Mouse (Mus musculus): ENCODE measurements around the gene Mrps11. TPM values are rescaled to one million over a fixed set of nuclear protein-coding genes. Genes with fewer than 3 reads are reported as not detected.

The Mrps11 gene
- polyA plus RNA-seq, 1 experiment from 2014 or later: 70.8 TPM

- H3K36me3 ChIP-seq (ENCODE audit: control insufficient read depth, insufficient read depth, low read length): peaks cover 14% of the 10 kb centered on the region
- WGBS: 83% methylated on average over 15 of the region's 15 CpGs
Observed at GRCm38 (mm10) chr7:78791359-78792222, 8.7 kb downstream of the Mrps11 start.

DNA sequence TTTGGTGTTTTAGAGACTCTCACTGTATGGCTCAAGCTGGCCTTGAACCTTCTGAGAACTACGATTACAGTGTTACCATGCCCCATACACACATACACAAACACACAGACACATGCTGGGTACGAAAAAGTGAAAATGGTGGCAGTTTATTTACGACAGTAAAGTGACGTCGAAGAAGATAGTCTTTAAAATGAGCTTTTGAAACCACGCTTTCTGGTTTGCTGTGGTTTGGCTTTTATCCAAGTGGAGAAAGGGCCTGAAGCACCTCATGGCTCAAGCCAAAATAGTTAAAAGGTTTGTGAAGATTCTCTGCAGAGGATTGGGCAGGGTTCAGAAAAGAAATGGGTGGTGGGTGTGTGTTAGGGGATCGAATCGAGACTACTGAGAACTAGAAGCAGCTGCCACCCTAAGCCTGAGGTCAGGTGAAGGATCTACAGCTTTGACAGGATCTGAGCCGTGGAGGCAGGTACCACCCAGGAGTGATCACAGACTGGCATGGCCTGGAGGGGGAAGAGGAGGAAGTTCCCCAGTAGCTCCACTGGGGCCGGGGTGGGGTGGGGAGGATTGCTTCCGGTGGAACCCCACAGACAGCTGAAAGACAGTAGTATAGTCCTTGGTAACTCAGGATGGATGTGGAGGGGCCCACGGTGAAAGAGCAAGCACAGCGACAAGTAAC lies 11.1 kb downstream of the Mrps11 start:
- H3K27ac ChIP-seq (ENCODE audit: low read length): no peak overlapping the region
- H3K4me3 ChIP-seq (ENCODE audit: low read length): no peak overlapping the region
- H3K4me1 ChIP-seq (replicated peaks; ENCODE audit: control insufficient read depth, insufficient read depth, low read length): no peaks in the 10 kb centered on the region
- no peaks in the 10 kb centered on the region for H3K9me3 ChIP-seq (ENCODE audit: control insufficient read depth, low read length)
- no peak overlapping the region for H3K4me2 ChIP-seq (ENCODE audit: low read depth, low read length)
- no peak overlapping the region for H3K9ac ChIP-seq (ENCODE audit: low read length)
- ATAC-seq (ENCODE audit: low read depth): no peak
- no peaks in the 10 kb centered on the region for H3K27me3 ChIP-seq (ENCODE audit: control insufficient read depth, insufficient read depth, low read depth, low read length)
- H3K36me3 ChIP-seq (ENCODE audit: control insufficient read depth, insufficient read depth, low read length): peaks cover 13% of the 10 kb centered on the region
- 78% methylated on average over 13 of the region's 13 CpGs for WGBS

More at GRCm38 (mm10) chr7:78791359-78792222, 8.7 kb downstream of the Mrps11 start:
- no peaks in the 10 kb centered on the region for H3K9me3 ChIP-seq (ENCODE audit: control insufficient read depth, low read length)
- ATAC-seq (ENCODE audit: low read depth): peak; percentile 55
- H3K27ac ChIP-seq (ENCODE audit: low read length): no peak overlapping the region
- no peaks in the 10 kb centered on the region for H3K4me1 ChIP-seq (replicated peaks; ENCODE audit: control insufficient read depth, insufficient read depth, low read length)
- no peak overlapping the region for H3K4me3 ChIP-seq (ENCODE audit: low read length)
- no peak overlapping the region for H3K9ac ChIP-seq (ENCODE audit: low read length)
- no peak overlapping the region for H3K4me2 ChIP-seq (ENCODE audit: low read depth, low read length)
- H3K27me3 ChIP-seq (ENCODE audit: control insufficient read depth, insufficient read depth, low read depth, low read length): no peaks in the 10 kb centered on the region

DNA sequence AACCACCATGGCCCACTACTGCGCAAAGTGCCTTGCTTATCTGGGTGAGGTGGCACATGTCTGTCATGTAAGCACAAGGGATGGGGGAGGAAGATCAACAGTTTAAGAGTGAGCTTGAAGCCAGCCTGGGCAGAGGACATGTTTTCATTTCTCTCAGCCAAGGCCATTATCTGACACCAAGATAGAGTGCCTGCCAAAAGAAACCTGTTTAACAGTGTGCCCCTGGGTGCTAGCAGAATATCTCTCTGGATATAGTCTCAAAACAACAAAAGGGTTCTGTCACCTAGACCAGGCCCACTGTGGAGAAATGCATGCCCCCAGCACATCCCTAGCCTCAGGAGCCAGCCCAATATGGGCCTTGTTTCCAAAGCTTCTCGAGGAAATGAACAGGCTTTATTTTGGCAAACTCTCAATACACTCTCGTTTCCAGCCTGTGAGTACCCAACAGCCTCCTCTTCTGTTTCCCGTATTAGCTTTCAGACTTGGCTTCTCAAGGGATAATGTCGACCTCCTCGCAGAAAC lies 11.7 kb downstream of the Mrps11 start:
- H3K27me3 ChIP-seq (ENCODE audit: control insufficient read depth, insufficient read depth, low read depth, low read length): no peaks in the 10 kb centered on the region; the same call in 1 of the 2 replicates
- no peaks in the 10 kb centered on the region for H3K9me3 ChIP-seq (ENCODE audit: control insufficient read depth, low read length)
- H3K27ac ChIP-seq (ENCODE audit: low read length): no peak overlapping the region
- H3K4me3 ChIP-seq (ENCODE audit: low read length): no peak overlapping the region
- H3K36me3 ChIP-seq (ENCODE audit: control insufficient read depth, insufficient read depth, low read length): peaks cover 11% of the 10 kb centered on the region
- ATAC-seq (ENCODE audit: low read depth): no peak
- no peaks in the 10 kb centered on the region for H3K4me1 ChIP-seq (replicated peaks; ENCODE audit: control insufficient read depth, insufficient read depth, low read length)
- no peak overlapping the region for H3K4me2 ChIP-seq (ENCODE audit: low read depth, low read length)
- H3K9ac ChIP-seq (ENCODE audit: low read length): no peak overlapping the region
- WGBS: 57% methylated on average over 6 of the region's 6 CpGs

DNA sequence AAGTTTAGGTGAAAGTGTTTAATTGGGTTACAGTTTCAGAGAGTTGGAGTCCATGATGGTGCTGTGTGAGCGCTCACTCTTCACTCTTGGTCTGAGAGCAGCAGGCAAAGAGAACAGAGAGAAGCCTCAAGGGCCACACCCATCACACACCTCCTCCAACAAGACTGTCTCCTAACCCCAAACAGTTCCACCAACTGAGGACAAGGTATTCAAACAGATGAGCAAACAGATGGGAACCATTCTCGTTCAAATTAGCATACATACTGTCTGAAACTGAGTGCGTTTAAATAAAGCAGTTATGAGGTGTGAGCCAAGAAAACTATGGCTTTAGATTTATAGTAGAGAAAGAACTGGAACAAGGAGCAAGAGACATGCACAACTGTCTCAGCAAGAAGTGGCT lies 13.7 kb downstream of the Mrps11 start:
- H3K9ac ChIP-seq (ENCODE audit: low read length): no peak overlapping the region
- ATAC-seq (ENCODE audit: low read depth): no peak
- no peaks in the 10 kb centered on the region for H3K4me1 ChIP-seq (replicated peaks; ENCODE audit: control insufficient read depth, insufficient read depth, low read length)
- H3K4me3 ChIP-seq (ENCODE audit: low read length): no peak overlapping the region
- no peaks in the 10 kb centered on the region for H3K9me3 ChIP-seq (ENCODE audit: control insufficient read depth, low read length)
- no peak overlapping the region for H3K27ac ChIP-seq (ENCODE audit: low read length)
- H3K27me3 ChIP-seq (ENCODE audit: control insufficient read depth, insufficient read depth, low read depth, low read length): no peaks in the 10 kb centered on the region; the same call in 1 of the 2 replicates
- no peak overlapping the region for H3K4me2 ChIP-seq (ENCODE audit: low read depth, low read length)
- WGBS: 82% methylated on average over 3 of the region's 3 CpGs
- peaks cover 3% of the 10 kb centered on the region; the same call in 1 of the 2 replicates for H3K36me3 ChIP-seq (ENCODE audit: control insufficient read depth, insufficient read depth, low read length)

- no peak overlapping the region for H3K4me3 ChIP-seq (ENCODE audit: low read length)
- no peaks in the 10 kb centered on the region for H3K9me3 ChIP-seq (ENCODE audit: control insufficient read depth, low read length)
- no peak overlapping the region for H3K9ac ChIP-seq (ENCODE audit: low read length)
- no peak for ATAC-seq (ENCODE audit: low read depth)
- WGBS: 56% methylated on average over 8 of the region's 9 CpGs
- no peak overlapping the region for H3K4me2 ChIP-seq (ENCODE audit: low read depth, low read length)
- H3K27me3 ChIP-seq (ENCODE audit: control insufficient read depth, insufficient read depth, low read depth, low read length): no peaks in the 10 kb centered on the region; the same call in 1 of the 2 replicates
- no peak overlapping the region for H3K27ac ChIP-seq (ENCODE audit: low read length)
- no peaks in the 10 kb centered on the region; the same call in 1 of the 2 replicates for H3K36me3 ChIP-seq (ENCODE audit: control insufficient read depth, insufficient read depth, low read length)
- H3K4me1 ChIP-seq (replicated peaks; ENCODE audit: control insufficient read depth, insufficient read depth, low read length): no peaks in the 10 kb centered on the region
Observed at GRCm38 (mm10) chr7:78797843-78798455, 15.0 kb downstream of the Mrps11 start.

DNA sequence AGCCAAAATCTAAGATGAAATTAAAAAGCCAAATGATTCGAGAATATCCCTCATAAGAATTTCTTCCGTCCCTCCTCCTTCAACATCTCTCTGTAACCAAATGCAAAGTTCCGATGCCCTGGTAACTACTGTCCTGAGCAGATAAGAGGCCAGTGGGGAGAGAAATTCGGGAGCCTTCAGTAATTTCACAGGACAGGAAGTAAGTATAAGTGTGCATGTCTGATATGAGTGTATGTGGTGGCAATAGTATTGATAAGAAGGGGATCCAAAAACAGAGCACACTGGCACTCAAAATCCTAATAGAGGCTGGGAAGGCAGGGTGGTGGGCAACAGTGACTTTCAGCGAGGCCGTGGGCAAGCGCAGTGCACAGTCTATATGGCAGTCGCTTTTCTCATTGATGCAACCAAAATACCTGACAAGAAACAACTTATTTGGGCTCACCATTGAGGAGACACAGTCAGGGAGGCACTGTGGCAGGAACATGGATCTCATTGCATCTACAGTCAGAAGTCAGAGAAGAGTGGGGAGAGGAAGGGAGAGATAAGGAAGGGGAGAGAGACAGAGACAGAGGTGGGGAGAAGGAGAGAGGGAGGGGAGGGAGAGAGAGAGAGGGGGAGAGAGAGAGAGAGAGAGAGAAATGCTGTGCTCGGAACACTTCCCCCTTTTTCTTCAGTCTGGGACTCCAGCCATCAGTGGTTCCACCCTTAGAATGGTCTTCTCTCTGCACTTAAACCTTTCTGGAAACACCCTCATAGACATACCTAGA lies 17.0 kb downstream of the Mrps11 start:
- WGBS: 67% methylated on average over 9 of the region's 9 CpGs
- no peak for ATAC-seq (ENCODE audit: low read depth)
- Histone ChIP-seq H3K36me3 (ENCODE audit: control insufficient read depth, insufficient read depth, low read length) (no peaks in the 10 kb centered on the region), H3K27me3 (ENCODE audit: control insufficient read depth, insufficient read depth, low read depth, low read length) (no peaks in the 10 kb centered on the region; the same call in 1 of the 2 replicates), H3K9ac (ENCODE audit: low read length) (no peak overlapping the region), H3K27ac (ENCODE audit: low read length) (no peak overlapping the region), H3K4me1 (replicated peaks; ENCODE audit: control insufficient read depth, insufficient read depth, low read length) (no peaks in the 10 kb centered on the region), H3K9me3 (ENCODE audit: control insufficient read depth, low read length) (no peaks in the 10 kb centered on the region), H3K4me2 (ENCODE audit: low read depth, low read length) (no peak overlapping the region), H3K4me3 (ENCODE audit: low read length) (no peak overlapping the region)

DNA sequence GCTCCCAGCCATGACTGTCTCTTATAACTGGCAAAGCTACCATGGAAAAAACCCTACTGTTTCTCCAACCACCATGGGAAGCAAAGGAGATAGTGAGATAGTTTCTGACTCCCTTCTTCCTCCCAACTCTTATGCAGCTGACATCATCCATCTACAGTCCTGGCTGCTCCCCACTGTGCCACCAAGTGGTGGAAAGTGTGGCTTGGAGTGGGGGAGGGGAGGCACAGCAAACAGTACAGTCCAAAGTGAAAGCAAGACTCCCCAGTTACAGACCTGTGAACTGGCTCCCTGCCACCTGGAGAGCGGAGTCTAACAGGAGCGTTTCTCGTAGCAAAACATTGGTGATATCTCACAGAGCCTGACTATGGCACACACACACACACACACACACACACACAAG lies 20.9 kb downstream of the Mrps11 start:
- 55% methylated on average over 3 of the region's 3 CpGs for WGBS
- 0 out of 2 replicates have a peak, but pooled peaks have one; percentile 12 for ATAC-seq (ENCODE audit: low read depth)
- H3K9me3 ChIP-seq (ENCODE audit: control insufficient read depth, low read length): no peaks in the 10 kb centered on the region

GRCm38 (mm10) chr7:78807192-78807591 lies 24.3 kb downstream of the Mrps11 start:
- Histone ChIP-seq H3K9me3 (ENCODE audit: control insufficient read depth, low read length) (no peaks in the 10 kb centered on the region), H3K36me3 (ENCODE audit: control insufficient read depth, insufficient read depth, low read length) (no peaks in the 10 kb centered on the region), H3K27ac (ENCODE audit: low read length) (no peak overlapping the region), H3K4me2 (ENCODE audit: low read depth, low read length) (no peak overlapping the region), H3K27me3 (ENCODE audit: control insufficient read depth, insufficient read depth, low read depth, low read length) (no peaks in the 10 kb centered on the region), H3K9ac (ENCODE audit: low read length) (no peak overlapping the region), H3K4me1 (replicated peaks; ENCODE audit: control insufficient read depth, insufficient read depth, low read length) (no peaks in the 10 kb centered on the region), H3K4me3 (ENCODE audit: low read length) (no peak overlapping the region)
- 60% methylated on average over 4 of the region's 4 CpGs for WGBS
- no peak for ATAC-seq (ENCODE audit: low read depth)

More for the DNA sequence above, 20.9 kb downstream of the Mrps11 start:
- no peak overlapping the region for H3K4me2 ChIP-seq (ENCODE audit: low read depth, low read length)
- H3K4me3 ChIP-seq (ENCODE audit: low read length): no peak overlapping the region
- no peaks in the 10 kb centered on the region for H3K36me3 ChIP-seq (ENCODE audit: control insufficient read depth, insufficient read depth, low read length)
- no peaks in the 10 kb centered on the region for H3K4me1 ChIP-seq (replicated peaks; ENCODE audit: control insufficient read depth, insufficient read depth, low read length)
- no peak overlapping the region for H3K9ac ChIP-seq (ENCODE audit: low read length)
- H3K27me3 ChIP-seq (ENCODE audit: control insufficient read depth, insufficient read depth, low read depth, low read length): no peaks in the 10 kb centered on the region; the same call in 1 of the 2 replicates
- H3K27ac ChIP-seq (ENCODE audit: low read length): no peak overlapping the region
